Mouse (Mus musculus): ENCODE results near the gene Cyp46a1.

Cyp46a1 gene

DNA sequence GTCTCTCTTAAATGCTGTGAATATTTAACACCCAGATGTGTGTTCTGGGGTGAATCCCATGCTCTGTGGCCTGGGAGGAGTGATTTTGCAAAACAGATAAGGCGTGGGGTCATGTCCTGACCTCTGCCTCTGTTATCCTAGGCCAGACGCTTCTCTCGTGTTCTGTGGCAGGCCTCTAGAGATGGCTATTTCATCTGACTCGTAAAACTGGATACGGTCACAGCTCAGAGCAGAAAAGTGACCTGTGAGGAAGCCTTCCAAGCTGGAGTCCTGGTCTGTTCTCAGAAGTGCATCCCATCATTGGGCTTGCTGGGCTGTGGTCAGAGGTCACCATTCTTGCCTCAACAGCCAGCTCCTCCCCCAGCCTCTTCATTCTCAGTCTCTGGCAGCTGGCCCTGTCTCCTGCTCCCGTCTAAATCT, 21.7 kb upstream of the Cyp46a1 start:
- DNase-seq, result peak; percentile 73

DNA sequence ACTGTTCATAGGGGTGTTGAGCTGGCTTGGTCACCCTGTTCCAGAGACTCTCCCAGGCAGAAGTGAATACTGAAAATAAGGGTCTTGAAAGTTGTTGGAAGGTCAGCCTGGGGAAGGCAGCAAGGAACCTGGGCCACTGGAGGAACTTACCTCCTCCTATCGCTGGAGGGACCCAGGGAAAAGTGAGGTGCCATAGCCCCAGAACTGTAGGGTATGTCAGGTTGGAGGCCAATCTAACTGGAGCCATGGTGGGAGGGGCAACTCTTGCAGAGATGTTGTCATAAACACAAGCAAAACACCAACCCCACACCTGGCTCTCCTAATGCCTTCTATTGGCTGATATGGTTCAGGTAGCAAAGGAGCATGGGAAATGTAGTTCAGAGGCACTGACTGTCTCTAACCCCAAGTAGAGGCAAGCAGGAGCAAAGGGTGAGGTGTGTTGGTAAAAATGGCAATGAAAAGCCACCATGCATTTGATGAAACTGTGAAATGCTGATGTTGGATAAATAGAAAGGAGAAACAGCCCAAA, 20.9 kb upstream of the Cyp46a1 start:
- DNase-seq, result no peak

DNA sequence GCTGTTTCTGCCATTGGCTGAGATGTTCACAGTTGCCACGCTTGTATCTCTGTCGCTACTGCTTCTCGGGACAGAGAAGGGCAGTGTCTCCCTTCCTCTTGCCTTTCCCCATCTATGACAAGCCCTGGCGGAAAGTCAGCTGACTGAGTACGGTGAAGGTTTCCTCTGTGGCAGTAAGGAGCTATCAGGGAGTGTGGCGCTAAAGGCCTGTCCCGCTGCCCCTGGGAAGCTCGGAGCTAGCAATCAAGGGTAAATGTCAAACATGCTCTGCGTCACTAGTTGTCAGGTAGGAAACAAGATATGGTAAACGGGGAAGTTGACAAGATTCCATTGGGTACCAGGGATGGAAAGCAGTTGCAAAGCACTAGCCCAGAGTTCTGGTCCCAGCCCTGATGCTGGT, 18.4 kb upstream of the Cyp46a1 start:
- DNase-seq, result no peak

DNA sequence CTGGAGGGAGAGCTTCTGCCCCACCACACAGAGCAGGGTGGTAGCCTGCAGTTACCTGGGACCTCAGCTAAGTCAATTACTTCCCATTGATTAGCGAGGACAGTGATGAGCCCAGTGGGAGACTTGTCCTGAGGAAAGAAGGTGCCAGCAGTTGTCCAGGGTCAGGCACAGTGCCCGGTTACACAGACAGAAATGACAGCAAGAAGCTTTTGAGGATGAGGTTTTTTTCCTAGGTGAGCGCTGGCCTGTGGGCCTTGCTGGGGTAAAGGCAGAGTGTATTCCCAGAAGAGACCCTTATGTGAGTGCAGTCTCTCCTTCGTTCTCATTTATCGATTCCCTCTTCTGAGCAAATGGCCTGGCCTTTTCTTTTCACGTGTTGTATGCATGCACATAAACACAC, 17.5 kb upstream of the Cyp46a1 start:
- no peak for DNase-seq

- no peak for DNase-seq
Measured at GRCm38 (mm10) chr12:108317201-108317738, 16.9 kb upstream of the Cyp46a1 start.

GRCm38 (mm10) chr12:108317826-108318430, 16.3 kb upstream of the Cyp46a1 start:
- DNase-seq, result no peak

GRCm38 (mm10) chr12:108318499-108318898, 15.7 kb upstream of the Cyp46a1 start:
- no peak for DNase-seq

GRCm38 (mm10) chr12:108320096-108320495, 14.1 kb upstream of the Cyp46a1 start:
- DNase-seq, result no peak

- no peak for DNase-seq
Measured at GRCm38 (mm10) chr12:108326401-108326800, 7.8 kb upstream of the Cyp46a1 start.

DNA sequence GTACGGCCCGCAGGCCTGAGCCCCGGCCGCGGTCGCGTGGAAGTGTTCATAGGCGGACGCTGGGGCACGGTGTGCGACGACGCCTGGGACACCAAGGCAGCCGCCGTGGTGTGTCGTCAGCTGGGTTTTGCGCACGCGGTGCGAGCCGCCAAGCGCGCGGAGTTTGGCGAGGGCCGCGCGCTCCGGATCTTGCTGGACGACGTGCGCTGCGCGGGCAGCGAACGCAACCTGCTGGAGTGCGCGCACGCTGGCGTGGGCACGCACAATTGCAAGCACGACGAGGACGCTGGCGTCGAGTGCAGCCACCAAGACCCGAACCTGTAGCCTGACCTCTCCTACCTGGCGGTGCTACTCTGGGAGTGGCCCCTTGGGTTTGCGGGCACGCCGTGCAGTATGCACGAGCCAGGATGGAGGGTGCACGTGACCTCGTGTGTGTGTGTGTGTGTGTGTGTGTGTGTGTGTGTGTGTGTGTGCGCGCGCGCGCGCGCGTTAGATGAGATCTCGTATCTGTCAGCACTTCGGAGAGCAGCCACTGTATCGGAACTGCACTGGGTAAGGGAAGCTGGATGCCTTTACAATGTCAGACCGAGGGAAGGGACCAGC, 6.2 kb upstream of the Cyp46a1 start:
- DNase-seq, result peak; percentile 54

DNA sequence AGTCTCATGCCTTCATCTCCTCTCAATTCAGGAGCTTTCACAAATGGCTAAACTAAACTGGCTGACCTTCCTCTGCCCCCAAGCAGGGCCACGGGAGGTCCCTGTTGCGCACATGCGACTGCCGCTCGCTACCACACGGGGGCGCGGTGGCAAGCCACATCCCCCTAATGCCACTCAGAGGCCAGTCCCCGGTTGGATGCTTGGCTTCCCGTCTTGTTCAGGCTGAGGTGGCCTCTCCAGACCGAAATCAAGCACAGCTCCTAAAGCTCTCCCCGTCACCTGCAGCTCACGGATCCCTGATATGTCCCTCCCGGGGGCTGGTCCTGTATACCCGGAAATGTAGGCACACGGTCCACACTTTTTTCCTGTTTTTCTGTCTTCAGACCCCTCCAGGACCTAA, 1.1 kb upstream of the Cyp46a1 start:
- peak; percentile 93 for DNase-seq

GRCm38 (mm10) chr12:108333481-108333882, 699 bp upstream of the Cyp46a1 start:
- no peak for DNase-seq

- peak; percentile 56 for DNase-seq
Measured at GRCm38 (mm10) chr12:108334529-108334928, 348 bp downstream of the Cyp46a1 start.

GRCm38 (mm10) chr12:108338572-108339190, 4.5 kb downstream of the Cyp46a1 start:
- DNase-seq, result peak; percentile 67

DNA sequence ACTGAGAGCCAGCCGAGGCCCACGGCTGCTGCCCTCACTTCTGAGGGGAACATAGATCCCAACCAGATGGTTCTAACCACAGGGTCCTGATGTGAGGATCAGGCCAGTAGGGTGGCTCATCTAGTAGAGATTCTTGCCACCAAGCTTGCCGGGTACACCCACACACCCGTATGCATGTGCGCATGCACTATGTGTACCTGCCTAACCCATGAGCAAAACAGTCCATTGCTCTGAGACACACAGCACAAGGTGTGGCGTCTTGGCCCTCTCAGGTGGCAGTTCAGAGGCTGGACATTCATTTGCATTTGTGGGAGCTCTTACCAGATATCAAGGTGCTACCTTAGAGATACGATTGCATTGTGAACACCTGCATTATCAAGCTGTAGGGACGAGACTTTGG, 14.0 kb downstream of the Cyp46a1 start:
- DNase-seq, result no peak

DNA sequence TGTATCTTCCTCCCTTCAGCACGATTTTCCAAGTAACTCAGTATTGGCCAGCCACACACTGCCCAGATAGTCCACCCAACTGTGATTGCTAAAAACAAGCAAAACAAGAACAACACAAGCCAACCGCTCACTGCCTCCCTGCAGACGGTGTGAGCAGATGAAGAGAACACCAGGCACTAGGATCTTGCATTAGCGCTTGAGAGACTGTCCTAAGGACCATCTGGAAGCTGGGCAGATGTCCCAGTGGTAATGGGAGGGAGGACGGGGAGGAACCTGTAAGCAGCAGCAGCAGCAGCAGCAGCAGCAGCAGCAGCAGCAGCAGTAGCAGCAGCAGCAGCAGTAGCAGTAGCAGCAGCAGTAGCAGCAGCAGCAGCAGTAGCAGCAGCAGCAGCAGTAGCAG, 14.8 kb downstream of the Cyp46a1 start:
- peak; percentile 61 for DNase-seq

DNA sequence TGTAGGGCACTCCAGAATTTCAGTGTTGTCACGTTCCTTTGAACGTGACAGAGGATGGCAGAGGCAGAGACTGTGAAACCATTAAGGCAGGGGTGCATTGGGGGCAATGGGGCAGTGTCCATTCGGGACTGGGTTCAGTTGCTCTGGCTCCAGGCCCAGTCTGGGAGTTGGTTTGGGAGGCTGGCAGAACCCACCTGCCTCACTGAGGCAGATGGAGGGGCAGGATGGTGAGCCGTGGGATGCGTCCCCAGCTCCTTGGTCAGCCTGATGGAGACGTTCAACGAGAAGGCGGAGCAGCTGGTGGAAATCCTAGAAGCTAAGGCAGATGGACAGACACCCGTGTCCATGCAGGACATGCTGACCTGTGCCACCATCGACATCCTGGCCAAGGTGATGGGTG, 16.8 kb downstream of the Cyp46a1 start:
- no peak for DNase-seq

DNA sequence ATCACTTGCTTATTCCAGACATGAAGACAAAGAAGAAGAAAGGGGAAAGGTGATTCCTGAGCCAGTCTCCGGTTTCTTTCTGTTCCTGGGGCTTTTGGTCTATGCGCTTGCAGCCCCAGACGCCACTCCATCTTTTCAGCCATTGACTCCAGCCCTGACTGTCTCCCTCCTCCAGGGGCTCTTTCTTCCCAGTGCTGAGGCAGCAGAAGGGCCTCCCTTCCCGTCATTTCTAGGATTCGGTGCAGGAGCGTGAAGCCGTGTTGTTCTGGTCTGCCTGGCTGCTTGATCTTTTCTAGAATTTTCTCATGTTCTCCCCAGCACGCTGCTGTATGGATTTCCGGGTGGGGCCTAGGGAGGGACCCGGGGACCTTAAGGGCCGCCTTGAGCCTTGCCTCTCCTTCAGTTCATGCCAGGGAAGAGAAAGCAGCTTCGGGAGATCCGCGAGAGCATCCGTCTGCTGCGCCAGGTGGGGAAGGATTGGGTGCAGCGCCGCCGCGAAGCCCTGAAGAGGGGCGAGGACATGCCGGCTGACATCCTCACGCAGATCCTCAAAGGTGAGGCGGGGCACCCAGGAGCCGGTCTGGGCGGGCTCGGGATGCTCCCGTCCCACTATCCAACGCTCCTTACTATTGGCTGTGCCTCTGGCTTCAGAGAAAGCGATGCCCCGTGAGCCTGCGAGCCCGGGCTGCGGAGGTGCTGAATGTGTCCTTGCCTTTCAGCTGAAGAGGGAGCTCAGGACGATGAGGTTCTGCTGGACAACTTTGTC, 18.4 kb downstream of the Cyp46a1 start:
- no peak for DNase-seq

- no peak for DNase-seq
Measured at GRCm38 (mm10) chr12:108354284-108354683, 20.1 kb downstream of the Cyp46a1 start.

DNA sequence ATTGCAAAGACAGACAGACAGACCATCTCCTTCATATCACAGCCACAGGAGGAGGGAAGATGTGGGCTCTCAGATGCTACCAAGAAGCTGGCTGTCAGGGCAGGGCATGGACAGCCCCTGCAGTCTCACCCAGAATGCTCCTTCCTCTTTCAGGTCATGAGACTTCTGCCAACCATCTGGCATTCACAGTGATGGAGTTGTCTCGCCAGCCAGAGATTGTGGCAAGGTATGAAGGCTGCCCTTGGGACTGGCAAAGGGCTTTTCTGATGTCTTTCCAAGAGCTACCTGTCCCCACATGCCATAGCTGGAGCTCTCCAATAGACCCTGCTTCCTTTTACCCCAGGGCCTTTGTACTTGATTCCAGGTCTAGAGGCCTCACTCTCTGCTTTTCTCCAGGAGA, 21.1 kb downstream of the Cyp46a1 start:
- no peak for DNase-seq

DNA sequence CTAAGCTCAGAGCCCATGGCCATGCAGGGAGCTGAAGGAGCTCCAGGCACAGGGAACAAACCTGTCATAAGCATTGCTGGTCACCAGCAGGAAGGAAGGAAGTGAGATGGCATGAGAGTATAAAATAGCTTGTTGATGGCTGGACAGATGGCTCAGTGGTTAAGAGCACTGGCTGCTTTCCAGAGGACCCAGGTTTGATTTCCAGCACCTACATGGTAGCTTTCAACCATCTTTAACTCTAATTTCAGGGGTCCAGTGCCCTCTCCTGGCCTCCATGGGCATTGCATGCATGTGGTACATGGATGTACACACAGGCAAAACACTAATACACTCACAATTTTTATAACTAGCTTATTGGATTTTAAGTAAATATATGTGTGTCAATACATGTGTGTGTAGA, 21.8 kb downstream of the Cyp46a1 start:
- DNase-seq, result no peak

DNA sequence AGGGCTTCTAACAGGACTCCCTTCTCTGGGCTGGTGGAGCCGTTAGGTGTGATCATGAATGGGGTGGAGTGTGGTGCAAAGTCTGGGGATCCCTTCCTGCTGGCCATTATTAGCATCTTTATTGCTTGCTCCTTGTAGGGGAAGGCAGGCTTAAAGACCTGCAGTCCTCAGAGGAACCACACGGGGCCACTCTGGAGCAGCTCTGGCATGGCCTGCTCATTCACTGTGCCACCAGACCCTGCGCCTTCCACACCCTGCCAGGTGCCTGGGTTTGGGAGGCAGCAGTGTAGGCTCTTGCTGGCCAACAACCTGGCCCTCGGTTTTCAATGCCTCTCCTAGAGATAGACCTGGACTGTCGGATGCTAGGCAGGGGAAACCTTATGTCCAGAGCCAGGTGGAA, 29.6 kb downstream of the Cyp46a1 start:
- peak; percentile 92 for DNase-seq

DNA sequence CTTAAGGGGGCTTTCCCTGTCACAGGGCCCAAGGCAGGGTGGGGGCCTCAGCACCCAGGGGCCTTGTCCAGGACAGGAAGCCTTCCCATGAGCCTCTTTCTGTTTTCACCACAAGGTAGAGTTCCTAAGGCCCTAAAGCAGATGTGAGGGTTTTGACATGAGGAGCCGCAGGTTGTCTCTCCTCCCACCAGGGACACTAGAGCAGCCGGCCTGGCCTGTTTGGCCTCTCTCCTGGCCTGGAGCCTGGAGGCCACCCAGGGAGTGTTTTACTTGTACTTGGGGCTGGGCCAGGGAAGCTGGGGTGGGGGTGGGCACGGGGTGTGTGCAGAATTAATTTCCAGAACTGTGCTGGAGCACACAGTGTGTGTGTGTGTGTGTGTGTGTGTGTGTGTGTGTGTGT, 31.2 kb downstream of the Cyp46a1 start:
- peak; percentile 79 for DNase-seq

Measured in kidney, postnatal 10 days (tissue).